Mouse (Mus musculus): ENCODE results near the gene Kcnmb1. TPM values are rescaled to one million over a fixed set of nuclear protein-coding genes. Genes with fewer than 3 reads are reported as not detected.

The Kcnmb1 gene
- total RNA-seq, 1 experiment: 0.22 TPM

GRCm38 (mm10) chr11:33931836-33932385 is 30.9 kb upstream of the Kcnmb1 start:
- peak; percentile 75 for DNase-seq (ENCODE audit: low read depth, low spot score)
- Histone ChIP-seq H3K27ac (ENCODE audit: insufficient read depth, low read depth, low read length, poor library complexity, severe bottlenecking) (no peak overlapping the region), H3K9ac (ENCODE audit: insufficient read depth, low read depth, low read length, poor library complexity, severe bottlenecking) (no peak overlapping the region), H3K4me1 (ENCODE audit: control insufficient read depth in 2 of 2, insufficient read depth in 2 of 2, low read length in 2 of 2, poor library complexity in 1 of 2) (peaks cover 2 to 12% of the 10 kb centered on the region in 2 experiments; a peak in 3 of 4 replicates), H3K4me3 (ENCODE audit: insufficient read depth in 1 of 2, low read depth in 1 of 2, low read length in 2 of 2, poor library complexity in 1 of 2, severe bottlenecking in 1 of 2) (no peak overlapping the region), H3K36me3 (ENCODE audit: control insufficient read depth, insufficient read depth, low read length, poor library complexity, severe bottlenecking) (no peaks in the 10 kb centered on the region), H3K9me3 (ENCODE audit: control insufficient read depth, insufficient read depth, low read depth, low read length) (no peaks in the 10 kb centered on the region)
- TF ChIP-seq ZNF384 (IDR thresholded peaks at IDR 0.05; ENCODE audit: low read depth, low read length) (no peak), MAFK (IDR thresholded peaks at IDR 0.05; ENCODE audit: insufficient read depth, low read depth, low read length) (no peak), CHD2 (IDR thresholded peaks at IDR 0.05; ENCODE audit: low read depth, low read length) (no peak), HCFC1 (IDR thresholded peaks at IDR 0.05; ENCODE audit: borderline replicate concordance, insufficient read depth, low read length) (no peak), ZC3H11A (IDR thresholded peaks at IDR 0.05; ENCODE audit: borderline replicate concordance, low read depth, low read length) (no peak)
- in situ Hi-C loops (cut with MboI; ENCODE audit: low sequenced_read_pairs in 2 of 2, unreplicated experiment in 2 of 2): no loop called here

DNA sequence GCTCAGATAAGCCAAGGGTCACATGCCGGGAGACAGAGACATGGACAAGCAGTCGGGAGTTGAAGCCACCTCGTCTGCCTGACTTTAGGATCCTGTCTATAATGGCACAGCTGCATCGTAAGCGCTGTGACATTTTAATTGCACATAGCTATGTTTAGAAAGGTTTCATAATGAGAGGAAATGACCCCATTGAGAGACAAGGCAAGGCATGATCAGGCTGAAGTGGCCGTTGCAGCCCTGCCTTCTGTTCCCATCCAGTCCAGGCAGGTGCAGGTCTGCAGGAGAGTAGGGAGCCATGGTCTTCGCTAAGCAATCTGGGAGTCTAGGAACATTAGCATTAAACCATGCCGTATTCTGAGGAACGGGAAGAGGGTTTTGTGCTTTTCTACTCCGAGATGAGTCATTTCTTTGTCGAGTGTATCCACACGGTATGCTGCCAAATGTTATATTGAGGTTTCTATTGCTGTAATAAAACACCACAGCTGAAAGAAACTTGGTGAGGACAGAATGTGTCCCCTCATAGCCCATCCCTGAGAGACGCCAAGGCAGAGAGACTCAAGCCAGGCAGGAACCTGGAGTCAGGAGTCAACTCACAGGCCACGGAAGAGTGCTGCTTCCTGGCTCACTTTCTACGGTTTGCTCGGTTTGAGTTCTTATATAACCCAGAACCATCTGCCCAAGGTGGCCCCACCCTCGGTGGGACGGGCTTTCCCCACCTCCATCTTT is 30.3 kb upstream of the Kcnmb1 start:
- Histone ChIP-seq H3K4me3 (ENCODE audit: insufficient read depth in 1 of 2, low read depth in 1 of 2, low read length in 2 of 2, poor library complexity in 1 of 2, severe bottlenecking in 1 of 2) (peak overlapping the region in 1 of 2 experiments; percentile 7; a peak in 1 of 4 replicates), H3K4me1 (ENCODE audit: control insufficient read depth in 2 of 2, insufficient read depth in 2 of 2, low read length in 2 of 2, poor library complexity in 1 of 2) (peaks cover 2 to 12% of the 10 kb centered on the region in 2 experiments; a peak in 3 of 4 replicates), H3K27ac (ENCODE audit: insufficient read depth, low read depth, low read length, poor library complexity, severe bottlenecking) (no peak overlapping the region), H3K36me3 (ENCODE audit: control insufficient read depth, insufficient read depth, low read length, poor library complexity, severe bottlenecking) (no peaks in the 10 kb centered on the region), H3K9ac (ENCODE audit: insufficient read depth, low read depth, low read length, poor library complexity, severe bottlenecking) (no peak overlapping the region), H3K9me3 (ENCODE audit: control insufficient read depth, insufficient read depth, low read depth, low read length) (no peaks in the 10 kb centered on the region)
- DNase-seq (ENCODE audit: low read depth, low spot score): no peak
- TF ChIP-seq HCFC1 (IDR thresholded peaks at IDR 0.05; ENCODE audit: borderline replicate concordance, insufficient read depth, low read length): no peak
- no peak for TF ChIP-seq MAFK (IDR thresholded peaks at IDR 0.05; ENCODE audit: insufficient read depth, low read depth, low read length)
- no peak for TF ChIP-seq CHD2 (IDR thresholded peaks at IDR 0.05; ENCODE audit: low read depth, low read length)
- TF ChIP-seq ZC3H11A (IDR thresholded peaks at IDR 0.05; ENCODE audit: borderline replicate concordance, low read depth, low read length): no peak
- TF ChIP-seq ZNF384 (IDR thresholded peaks at IDR 0.05; ENCODE audit: low read depth, low read length): no peak
- in situ Hi-C loops (cut with MboI; ENCODE audit: low sequenced_read_pairs in 2 of 2, unreplicated experiment in 2 of 2): no loop called here

- Histone ChIP-seq H3K4me3 (ENCODE audit: insufficient read depth in 1 of 2, low read depth in 1 of 2, low read length in 2 of 2, poor library complexity in 1 of 2, severe bottlenecking in 1 of 2) (no peak overlapping the region), H3K4me1 (ENCODE audit: control insufficient read depth in 2 of 2, insufficient read depth in 2 of 2, low read length in 2 of 2, poor library complexity in 1 of 2) (peaks cover 2 to 12% of the 10 kb centered on the region in 2 experiments; a peak in 3 of 4 replicates), H3K9ac (ENCODE audit: insufficient read depth, low read depth, low read length, poor library complexity, severe bottlenecking) (no peak overlapping the region), H3K36me3 (ENCODE audit: control insufficient read depth, insufficient read depth, low read length, poor library complexity, severe bottlenecking) (no peaks in the 10 kb centered on the region), H3K9me3 (ENCODE audit: control insufficient read depth, insufficient read depth, low read depth, low read length) (no peaks in the 10 kb centered on the region), H3K27ac (ENCODE audit: insufficient read depth, low read depth, low read length, poor library complexity, severe bottlenecking) (no peak overlapping the region; the same call in 1 of the 2 replicates)
- in situ Hi-C loops (cut with MboI; ENCODE audit: low sequenced_read_pairs in 2 of 2, unreplicated experiment in 2 of 2): no loop called here
- no peak for TF ChIP-seq HCFC1 (IDR thresholded peaks at IDR 0.05; ENCODE audit: borderline replicate concordance, insufficient read depth, low read length)
- TF ChIP-seq CHD2 (IDR thresholded peaks at IDR 0.05; ENCODE audit: low read depth, low read length): no peak
- no peak for TF ChIP-seq ZC3H11A (IDR thresholded peaks at IDR 0.05; ENCODE audit: borderline replicate concordance, low read depth, low read length)
- TF ChIP-seq ZNF384 (IDR thresholded peaks at IDR 0.05; ENCODE audit: low read depth, low read length): no peak
- no peak for TF ChIP-seq MAFK (IDR thresholded peaks at IDR 0.05; ENCODE audit: insufficient read depth, low read depth, low read length)
- DNase-seq (ENCODE audit: low read depth, low spot score): peak; percentile 51
These were observed 28.5 kb upstream of the Kcnmb1 start for GRCm38 (mm10) chr11:33934286-33934685.

DNA sequence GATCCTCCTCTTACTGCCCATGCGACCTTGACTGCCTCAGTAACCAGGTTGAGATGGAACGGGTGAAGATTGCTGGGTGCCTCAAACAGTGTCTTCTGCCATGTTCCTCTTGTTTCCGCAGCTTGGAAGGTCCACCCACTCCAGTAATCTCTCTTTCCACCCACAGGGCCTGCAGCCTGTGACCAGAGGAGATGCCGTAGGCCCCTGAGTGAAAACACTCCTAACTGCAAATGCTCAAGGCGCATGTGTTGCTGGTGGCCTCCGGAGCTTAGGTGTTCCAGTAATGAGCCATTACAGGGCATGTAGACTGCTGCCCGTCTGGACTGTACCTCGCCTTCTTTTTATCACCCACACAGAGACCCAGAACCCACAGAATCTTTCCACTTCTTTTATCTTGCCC is 25.2 kb upstream of the Kcnmb1 start:
- in situ Hi-C loops (cut with MboI; ENCODE audit: low sequenced_read_pairs in 2 of 2, unreplicated experiment in 2 of 2): no loop called here
- Histone ChIP-seq H3K4me3 (ENCODE audit: insufficient read depth in 1 of 2, low read depth in 1 of 2, low read length in 2 of 2, poor library complexity in 1 of 2, severe bottlenecking in 1 of 2) (no peak overlapping the region), H3K9ac (ENCODE audit: insufficient read depth, low read depth, low read length, poor library complexity, severe bottlenecking) (no peak overlapping the region)

More for the DNA sequence above, 25.2 kb upstream of the Kcnmb1 start:
- Histone ChIP-seq H3K4me1 (ENCODE audit: control insufficient read depth in 2 of 2, insufficient read depth in 2 of 2, low read length in 2 of 2, poor library complexity in 1 of 2) (peaks cover 0 to 6% of the 10 kb centered on the region in 2 experiments; a peak in 2 of 4 replicates), H3K9me3 (ENCODE audit: control insufficient read depth, insufficient read depth, low read depth, low read length) (no peaks in the 10 kb centered on the region), H3K27ac (ENCODE audit: insufficient read depth, low read depth, low read length, poor library complexity, severe bottlenecking) (no peak overlapping the region), H3K36me3 (ENCODE audit: control insufficient read depth, insufficient read depth, low read length, poor library complexity, severe bottlenecking) (no peaks in the 10 kb centered on the region)
- no peak for TF ChIP-seq MAFK (IDR thresholded peaks at IDR 0.05; ENCODE audit: insufficient read depth, low read depth, low read length)
- no peak for TF ChIP-seq ZNF384 (IDR thresholded peaks at IDR 0.05; ENCODE audit: low read depth, low read length)
- no peak for TF ChIP-seq CHD2 (IDR thresholded peaks at IDR 0.05; ENCODE audit: low read depth, low read length)
- no peak for TF ChIP-seq HCFC1 (IDR thresholded peaks at IDR 0.05; ENCODE audit: borderline replicate concordance, insufficient read depth, low read length)
- TF ChIP-seq ZC3H11A (IDR thresholded peaks at IDR 0.05; ENCODE audit: borderline replicate concordance, low read depth, low read length): no peak
- no peak for DNase-seq (ENCODE audit: low read depth, low spot score)

Measured in ES-E14 (cell line).